Mouse (Mus musculus) spleen, adult 2 months (tissue): Measurements from ENCODE around the gene Zfp428.

Experiments used
- CTCF ChIP-seq: fragments of 200-500 bp; IDR thresholded peaks from 2 replicates; pipeline ENCODE4 v1.5.1; 2011; ENCODE audit warnings: mild to moderate bottlenecking, inconsistent platforms; ENCODE audit not compliant: insufficient read depth, insufficient read length, insufficient replicate concordance; ENCODE audit errors: extremely low read depth
- POLR2A ChIP-seq: fragments of 200-500 bp; IDR thresholded peaks from 2 replicates; pipeline ENCODE4 v1.6.1; 2011; ENCODE audit warnings: low read depth, low read length, inconsistent platforms

DNA sequence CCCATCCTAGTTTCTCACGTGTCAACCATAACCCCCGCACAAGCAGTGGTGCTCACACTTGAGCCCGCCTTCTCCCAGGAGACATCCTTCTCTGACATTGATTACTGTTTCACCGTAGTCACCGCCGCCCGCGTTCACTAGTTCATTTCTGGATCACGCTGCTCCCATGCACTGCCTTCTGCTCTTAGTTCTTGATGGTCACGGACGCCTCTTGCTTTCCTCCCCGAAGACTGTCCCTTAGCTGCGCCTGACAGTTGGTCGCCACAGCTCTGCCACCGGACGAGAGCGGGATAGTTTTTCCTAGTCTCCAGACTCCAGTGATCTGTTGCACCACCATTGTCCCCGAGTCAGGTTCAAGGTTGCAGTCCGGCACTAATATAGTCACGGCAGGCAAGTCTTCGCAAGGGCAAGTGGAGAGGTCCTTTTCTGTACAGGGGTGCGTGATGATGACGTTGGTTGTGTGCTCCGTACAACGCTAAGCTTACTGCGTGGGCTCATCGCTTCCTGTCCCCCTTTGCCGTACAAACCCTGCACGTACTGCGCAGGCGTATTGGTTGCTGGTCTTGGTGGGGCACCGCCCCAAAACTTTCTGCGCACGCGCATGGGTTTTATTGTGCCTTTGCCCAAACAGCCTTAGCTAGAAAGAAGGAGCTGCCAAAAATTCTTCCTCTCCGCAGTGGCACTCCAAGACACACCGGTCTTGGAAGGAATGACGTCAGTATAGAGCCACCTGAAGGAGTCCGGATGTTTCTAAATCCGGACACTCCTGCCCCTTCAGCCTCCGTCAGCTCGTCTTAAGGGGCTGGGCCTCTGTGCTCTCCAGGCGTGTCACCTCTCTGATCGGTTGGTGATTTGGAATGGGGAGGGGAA, 23.5 kb downstream of the Zfp428 start, which contains the start of gene Irgq:
- TF ChIP-seq CTCF (no peak), POLR2A (no peak)
